Comparison of ENCODE assay signal across 8 mouse cellular contexts in the genomic region with DNA sequence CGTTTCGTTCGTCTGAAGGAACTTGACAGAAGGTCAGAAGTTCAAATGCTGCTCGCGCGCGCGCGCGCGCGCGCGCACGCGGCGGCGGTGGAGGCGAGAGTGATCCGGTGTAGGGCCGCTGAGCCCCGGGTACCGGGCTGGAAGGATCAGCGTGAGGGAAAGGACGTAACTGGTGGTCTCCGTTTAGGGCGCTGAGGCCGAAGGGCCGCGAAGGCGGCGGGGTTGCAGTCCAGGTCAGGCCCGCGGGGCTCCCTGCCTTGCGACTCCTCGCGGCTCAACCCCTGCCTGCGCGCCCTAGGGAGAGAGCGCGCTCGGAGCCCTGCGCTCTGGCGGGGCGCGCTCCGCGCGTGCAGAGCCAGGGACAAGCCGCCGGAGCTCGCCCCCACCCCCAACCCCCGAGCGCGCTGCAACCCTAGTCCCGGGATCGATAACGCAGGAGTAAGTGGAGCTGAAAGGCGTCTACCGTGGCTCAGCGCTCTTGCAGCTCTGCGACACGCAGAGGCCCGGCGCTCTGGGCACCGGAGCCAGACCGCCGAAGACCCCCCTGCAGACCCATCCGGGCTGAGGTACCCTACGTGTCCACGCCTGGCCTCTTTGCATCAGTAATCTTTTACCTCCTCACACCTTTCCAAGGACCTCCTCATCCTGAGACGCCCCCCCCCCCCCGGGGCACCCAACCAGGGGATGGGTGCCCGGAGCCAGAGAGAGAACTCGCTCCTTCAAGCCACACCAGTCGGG. TPM values are rescaled to one million over a fixed set of nuclear protein-coding genes. Genes with fewer than 3 reads are reported as not detected.
DNase-seq lines count a peak whose midpoint lies in the region; ATAC-seq and TF ChIP-seq lines count a peak whose summit lies in the region.

No protein-coding gene starts in this region.

- no peaks in the 10 kb centered on the region for H3K4me1 ChIP-seq in brown adipose tissue, adult 24 weeks (ENCODE audit: control insufficient read depth, insufficient read depth, insufficient read length, low read length)
- peaks cover 71% of the 10 kb centered on the region for H3K4me1 ChIP-seq in hindbrain, embryonic 10.5 days (replicated peaks)
- H3K4me1 ChIP-seq in limb, embryonic 10.5 days: peaks cover 54% of the 10 kb centered on the region
- peaks cover 27% of the 10 kb centered on the region for H3K4me1 ChIP-seq in neural tube, embryonic 14.5 days (ENCODE audit: control insufficient read depth, insufficient read depth, low read length)

- peak overlapping the region; percentile 48 for H3K9ac ChIP-seq in neural tube, embryonic 14.5 days (replicated peaks; ENCODE audit: low read depth, low read length)

- H3K27ac ChIP-seq in left cerebral cortex, adult 2 months: peak overlapping the region; percentile 68
- H3K27ac ChIP-seq in brown adipose tissue, adult 24 weeks (replicated peaks; ENCODE audit: low read depth, low read length): no peak overlapping the region
- H3K27ac ChIP-seq in hindbrain, embryonic 10.5 days: peak overlapping the region; percentile 66
- H3K27ac ChIP-seq in limb, embryonic 10.5 days: no peak overlapping the region; the same call in 1 of the 2 replicates
- H3K27ac ChIP-seq in neural tube, embryonic 14.5 days (ENCODE audit: low read depth, low read length): no peak overlapping the region

- under 1% methylated on average over 76 of the region's 76 CpGs for WGBS in hindbrain, embryonic 10.5 days
- WGBS in limb, embryonic 10.5 days: under 1% methylated on average over 76 of the region's 76 CpGs
- under 1% methylated on average over 61 of the region's 76 CpGs for WGBS in neural tube, embryonic 14.5 days

- intact Hi-C loops in left cerebral cortex, adult 2 months (cut with DNase I): loop anchor here (2.0 to 5.0 kb wide), 5 partner anchors 358 to 828 kb away; no protein-coding TSS in a partner anchor
- intact Hi-C loops in left cerebral cortex, postnatal 4 days (cut with DNase I): loop anchor here (5.0 to 10.0 kb wide), 2 partner anchors 573 to 730 kb away; a partner anchor contains a TSS

- ATAC-seq in neural tube, embryonic 14.5 days (ENCODE audit: low read depth): peak; percentile 44

- H3K27me3 ChIP-seq in hindbrain, embryonic 10.5 days (ENCODE audit: insufficient read depth, poor library complexity, severe bottlenecking): peaks cover 100% of the 10 kb centered on the region
- peaks cover 100% of the 10 kb centered on the region for H3K27me3 ChIP-seq in limb, embryonic 10.5 days (ENCODE audit: low read depth, poor library complexity, severe bottlenecking)
- H3K27me3 ChIP-seq in neural tube, embryonic 14.5 days (ENCODE audit: control insufficient read depth, insufficient read depth, low read length): peaks cover 91% of the 10 kb centered on the region

- peak overlapping the region; percentile 81 for H3K4me2 ChIP-seq in neural tube, embryonic 14.5 days (ENCODE audit: low read depth, low read length)

- TF ChIP-seq CTCF in left cerebral cortex, adult 2 months (IDR thresholded peaks at IDR 0.05): no peak

- peak; percentile 26 to 53 for DNase-seq in left cerebral cortex, adult 2 months (ENCODE audit: extremely low spot score in 1 of 2, low spot score in 2 of 2)
- no peak for DNase-seq in left cerebral cortex, postnatal 4 days
- DNase-seq in hindbrain, embryonic 10.5 days (ENCODE audit: low spot score): peak; percentile 60
- peak; percentile 65 for DNase-seq in limb, embryonic 10.5 days (ENCODE audit: low spot score)
- no peak for DNase-seq in ovary, postnatal 10 days (ENCODE audit: low spot score)
- DNase-seq in spleen, adult 12 weeks (ENCODE audit: low spot score): no peak

- H3K4me3 ChIP-seq in left cerebral cortex, adult 2 months: peak overlapping the region; percentile 57
- H3K4me3 ChIP-seq in brown adipose tissue, adult 24 weeks (ENCODE audit: insufficient read depth, low read depth, low read length): peak overlapping the region; percentile 36
- H3K4me3 ChIP-seq in hindbrain, embryonic 10.5 days: peak overlapping the region; percentile 64
- peak overlapping the region; percentile 57 for H3K4me3 ChIP-seq in limb, embryonic 10.5 days
- peak overlapping the region; percentile 49 for H3K4me3 ChIP-seq in neural tube, embryonic 14.5 days (ENCODE audit: low read depth, low read length)

- no peaks in the 10 kb centered on the region for H3K9me3 ChIP-seq in hindbrain, embryonic 10.5 days
- H3K9me3 ChIP-seq in limb, embryonic 10.5 days (replicated peaks): no peaks in the 10 kb centered on the region
- no peaks in the 10 kb centered on the region for H3K9me3 ChIP-seq in neural tube, embryonic 14.5 days (ENCODE audit: control insufficient read depth, low read length)

- H3K36me3 ChIP-seq in hindbrain, embryonic 10.5 days: no peaks in the 10 kb centered on the region
- no peaks in the 10 kb centered on the region for H3K36me3 ChIP-seq in limb, embryonic 10.5 days
- H3K36me3 ChIP-seq in neural tube, embryonic 14.5 days (ENCODE audit: control insufficient read depth, insufficient read depth, low read length): no peaks in the 10 kb centered on the region

RNA-seq across cellular contexts. Expression of a gene that starts 2.5 kb away (rescaled TPM):
- total RNA-seq in left cerebral cortex, adult 2 months (2021): 1 to 10 TPM; 3.2 TPM
- total RNA-seq in left cerebral cortex, postnatal 4 days (2021): 1 to 10 TPM; 1.9 to 2.6 TPM
- not detected in 2 replicates for polyA plus RNA-seq in brown adipose tissue, adult 24 weeks (2012; ENCODE audit: insufficient read depth, insufficient read length, missing spikeins)
- polyA plus RNA-seq in hindbrain, embryonic 10.5 days (2016; fragmentation: Nextera tagmentation; extraction: Ambion mirVana): 2.8 TPM in 2 replicates
- 0.80 and 1.2 TPM in 2 replicates for polyA plus RNA-seq in limb, embryonic 10.5 days (2016; fragmentation: Nextera tagmentation; extraction: Ambion mirVana)
- 0.68 and 0.86 TPM in 2 replicates for polyA plus RNA-seq in neural tube, embryonic 14.5 days (2014; fragmentation: Nextera tagmentation; extraction: Ambion mirVana)

Comparison
In these comparisons a context has a peak if more than half of its experiments do, and no peak if none do; other contexts are left out.
1. DNase-seq: peak in left cerebral cortex, adult 2 months (2 of 2), hindbrain, embryonic 10.5 days (single experiment) and limb, embryonic 10.5 days (single experiment); none in left cerebral cortex, postnatal 4 days (single experiment), ovary, postnatal 10 days (single experiment) and spleen, adult 12 weeks (single experiment).
2. H3K27ac ChIP-seq: peak in left cerebral cortex, adult 2 months (single experiment) and hindbrain, embryonic 10.5 days (single experiment); none in brown adipose tissue, adult 24 weeks (single experiment), limb, embryonic 10.5 days (single experiment) and neural tube, embryonic 14.5 days (single experiment).
3. Peak in every context shown above with its lines, with median percentiles within 50 percentile points of each other: H3K4me3 ChIP-seq.